Mouse (Mus musculus) liver, adult 2 months (tissue): ENCODE results near the gene Tmed10.

Experiments
- CTCF ChIP-seq: fragments of 200-500 bp; IDR thresholded peaks from 2 replicates; pipeline ENCODE4 v1.5.1; 2011; ENCODE audit warnings: low read depth, low read length, control low read depth
- POLR2A ChIP-seq: fragments of 200-500 bp; IDR thresholded peaks from 2 replicates; pipeline ENCODE4 v1.6.1; 2011; ENCODE audit warnings: low read length, control low read depth; ENCODE audit not compliant: insufficient read depth; ENCODE audit errors: extremely low read depth

- TF ChIP-seq POLR2A = no peak
- TF ChIP-seq CTCF = no peak
These were observed 46.3 kb upstream of the Tmed10 start for GRCm38 (mm10) chr12:85420945-85421344.
